7 mouse cellular contexts compared by ENCODE assay signal in the genomic region with DNA sequence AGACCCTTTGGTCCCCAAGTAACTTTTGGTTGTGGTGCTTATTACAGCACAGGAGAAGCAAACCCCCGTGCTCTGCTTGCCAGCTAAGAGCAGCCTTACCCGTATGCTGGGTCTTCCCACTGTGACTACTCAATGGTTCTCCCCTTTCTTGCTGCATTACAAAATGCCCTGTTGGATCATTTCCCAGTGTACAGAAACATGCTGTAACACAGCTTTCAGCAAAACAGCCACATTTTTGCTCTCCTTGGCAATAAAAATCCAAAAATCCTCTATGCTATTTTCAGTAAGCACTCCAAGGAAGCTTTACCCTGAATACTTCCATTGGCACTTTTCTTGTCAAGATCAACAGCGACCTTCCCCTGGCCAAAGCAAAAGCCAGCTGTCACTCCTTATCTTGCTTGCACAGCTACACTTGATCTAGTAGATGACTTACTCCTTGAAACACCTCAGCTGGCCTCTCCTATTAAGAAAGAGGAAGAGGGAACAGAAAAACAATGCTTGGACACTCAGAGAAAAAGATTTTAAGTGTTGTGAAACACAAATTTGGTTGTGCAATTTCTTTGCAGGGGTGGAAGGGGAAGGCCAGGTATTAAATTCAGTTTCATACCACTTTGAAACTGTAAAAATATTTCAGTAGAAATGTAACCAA. TPM values are rescaled to one million over a fixed set of nuclear protein-coding genes. Genes with fewer than 3 reads are reported as not detected.
A peak's percentile ranks its signal among the peaks of the same experiment; 100 is the strongest.
DNase-seq lines count a peak whose midpoint lies in the region; ATAC-seq and TF ChIP-seq lines count a peak whose summit lies in the region.

No protein-coding gene starts in this region.

- 38% methylated on average over 3 of the region's 3 CpGs for WGBS in embryonic facial prominence, embryonic 15.5 days
- WGBS in hindbrain, postnatal 0 days, result 41% methylated on average over 3 of the region's 3 CpGs
- 35% methylated on average over 3 of the region's 3 CpGs for WGBS in lung, embryonic 14.5 days
- 52% methylated on average over 3 of the region's 3 CpGs for WGBS in stomach, embryonic 14.5 days

- no peaks in the 10 kb centered on the region for H3K9me3 ChIP-seq in embryonic facial prominence, embryonic 15.5 days (replicated peaks)
- H3K9me3 ChIP-seq in hindbrain, postnatal 0 days (ENCODE audit: low read length), result no peaks in the 10 kb centered on the region
- no peaks in the 10 kb centered on the region for H3K9me3 ChIP-seq in lung, embryonic 14.5 days (ENCODE audit: low read depth, low read length)
- no peaks in the 10 kb centered on the region for H3K9me3 ChIP-seq in stomach, embryonic 14.5 days (ENCODE audit: control insufficient read depth, low read depth, low read length)

- no peak for ATAC-seq in embryonic facial prominence, embryonic 15.5 days (ENCODE audit: insufficient number of reproducible peaks, low FRiP score, low TSS enrichment, low read depth)
- no peak for ATAC-seq in hindbrain, postnatal 0 days
- ATAC-seq in lung, embryonic 14.5 days (ENCODE audit: insufficient read depth), result no peak
- ATAC-seq in stomach, embryonic 14.5 days (ENCODE audit: insufficient number of reproducible peaks, insufficient read depth, low FRiP score, low read depth), result no peak

- no peaks in the 10 kb centered on the region for H3K27me3 ChIP-seq in testis, adult 2 months (ENCODE audit: control insufficient read depth, insufficient read depth, low read length)
- no peaks in the 10 kb centered on the region for H3K27me3 ChIP-seq in embryonic facial prominence, embryonic 15.5 days
- H3K27me3 ChIP-seq in hindbrain, postnatal 0 days (ENCODE audit: insufficient read depth, low read length), result no peaks in the 10 kb centered on the region
- no peaks in the 10 kb centered on the region for H3K27me3 ChIP-seq in lung, embryonic 14.5 days (ENCODE audit: insufficient read depth, low read length)
- H3K27me3 ChIP-seq in stomach, embryonic 14.5 days (ENCODE audit: control insufficient read depth, insufficient read depth, low read length), result no peaks in the 10 kb centered on the region

- TF ChIP-seq CTCF in testis, adult 2 months (IDR thresholded peaks at IDR 0.05; ENCODE audit: control insufficient read depth, insufficient read depth, insufficient replicate concordance, low read depth, low read length), result no peak
- no peak for TF ChIP-seq CTCF in hindbrain, postnatal 0 days (IDR thresholded peaks at IDR 0.05; ENCODE audit: low read depth)
- no peak for TF ChIP-seq CTCF in lung, embryonic 14.5 days (IDR thresholded peaks at IDR 0.05; ENCODE audit: low read depth)

- H3K9ac ChIP-seq in embryonic facial prominence, embryonic 15.5 days, result no peak overlapping the region
- H3K9ac ChIP-seq in hindbrain, postnatal 0 days (replicated peaks; ENCODE audit: low read length), result no peak overlapping the region; the same call in 1 of the 2 replicates
- H3K9ac ChIP-seq in lung, embryonic 14.5 days, result peak overlapping the region; percentile 28
- H3K9ac ChIP-seq in stomach, embryonic 14.5 days (replicated peaks; ENCODE audit: low read depth, low read length), result 0 out of 2 replicates have a peak overlapping the region, but pooled peaks have one; percentile 25

- H3K4me2 ChIP-seq in embryonic facial prominence, embryonic 15.5 days (replicated peaks), result peak overlapping the region; percentile 55
- peak overlapping the region; percentile 59 for H3K4me2 ChIP-seq in hindbrain, postnatal 0 days (ENCODE audit: low read depth, low read length)
- peak overlapping the region; percentile 76 for H3K4me2 ChIP-seq in lung, embryonic 14.5 days
- H3K4me2 ChIP-seq in stomach, embryonic 14.5 days (replicated peaks; ENCODE audit: low read depth, low read length), result peak overlapping the region; percentile 52

- no peaks in the 10 kb centered on the region; the same call in 1 of the 2 replicates for H3K4me1 ChIP-seq in testis, adult 2 months (ENCODE audit: control insufficient read depth, insufficient read depth, low read length)
- peaks cover 17% of the 10 kb centered on the region for H3K4me1 ChIP-seq in embryonic facial prominence, embryonic 15.5 days
- peaks cover 13% of the 10 kb centered on the region for H3K4me1 ChIP-seq in hindbrain, postnatal 0 days (ENCODE audit: insufficient read depth, low read length)
- H3K4me1 ChIP-seq in lung, embryonic 14.5 days (ENCODE audit: insufficient read depth), result peaks cover 7% of the 10 kb centered on the region; the same call in 1 of the 2 replicates
- H3K4me1 ChIP-seq in stomach, embryonic 14.5 days (ENCODE audit: control insufficient read depth, insufficient read depth, low read length), result peaks cover 20% of the 10 kb centered on the region

- no peak for DNase-seq in testis, postnatal 10 days (ENCODE audit: low spot score)
- no peak for DNase-seq in hindbrain, postnatal 0 days (ENCODE audit: low spot score)
- DNase-seq in lung, embryonic 14.5 days, result peak; percentile 53
- no peak for DNase-seq in urinary bladder, postnatal 25 days (ENCODE audit: low spot score)

- TF ChIP-seq POLR2A in testis, adult 2 months (IDR thresholded peaks at IDR 0.05; ENCODE audit: control insufficient read depth, low read depth, low read length), result no peak

- no peaks in the 10 kb centered on the region; the same call in 1 of the 2 replicates for H3K36me3 ChIP-seq in testis, adult 2 months (ENCODE audit: control insufficient read depth, insufficient read depth, low read length)
- H3K36me3 ChIP-seq in embryonic facial prominence, embryonic 15.5 days, result peaks cover 14% of the 10 kb centered on the region
- peaks cover 7% of the 10 kb centered on the region; the same call in 1 of the 2 replicates for H3K36me3 ChIP-seq in hindbrain, postnatal 0 days (ENCODE audit: insufficient read depth, low read length)
- H3K36me3 ChIP-seq in lung, embryonic 14.5 days (ENCODE audit: insufficient read depth), result peaks cover 19% of the 10 kb centered on the region
- peaks cover 11% of the 10 kb centered on the region for H3K36me3 ChIP-seq in stomach, embryonic 14.5 days (ENCODE audit: control insufficient read depth, insufficient read depth, low read length)

- peak overlapping the region; percentile 39; the same call in 1 of the 2 replicates for H3K27ac ChIP-seq in testis, adult 2 months (ENCODE audit: control insufficient read depth, insufficient read depth, low read depth, low read length)
- peak overlapping the region; percentile 99 for H3K27ac ChIP-seq in embryonic facial prominence, embryonic 15.5 days (replicated peaks)
- no peak overlapping the region; the same call in 1 of the 2 replicates for H3K27ac ChIP-seq in hindbrain, postnatal 0 days
- peak overlapping the region; percentile 60 for H3K27ac ChIP-seq in lung, embryonic 14.5 days (ENCODE audit: low read depth)
- peak overlapping the region; percentile 33; the same call in 1 of the 2 replicates for H3K27ac ChIP-seq in stomach, embryonic 14.5 days (ENCODE audit: low read length)

- H3K4me3 ChIP-seq in testis, adult 2 months (ENCODE audit: control insufficient read depth, low read depth, low read length), result no peak overlapping the region
- peak overlapping the region; percentile 68 for H3K4me3 ChIP-seq in embryonic facial prominence, embryonic 15.5 days (replicated peaks)
- H3K4me3 ChIP-seq in hindbrain, postnatal 0 days (ENCODE audit: low read length), result peak overlapping the region; percentile 55; the same call in 1 of the 2 replicates
- peak overlapping the region; percentile 80 for H3K4me3 ChIP-seq in lung, embryonic 14.5 days (ENCODE audit: low read depth, low read length)
- peak overlapping the region; percentile 68 for H3K4me3 ChIP-seq in stomach, embryonic 14.5 days (ENCODE audit: low read depth, low read length)

RNA-seq across cellular contexts. Expression of a gene that starts 2.1 kb away (rescaled TPM):
- 26.3 and 31.0 TPM in 2 replicates for polyA plus RNA-seq in testis, adult 2 months (2012; rRNA removed)
- 79.8 and 83.6 TPM in 2 replicates for polyA plus RNA-seq in embryonic facial prominence, embryonic 15.5 days (2015; fragmentation: Nextera tagmentation; extraction: Ambion mirVana)
- total RNA-seq in hindbrain, postnatal 0 days (2014; rRNA removed), result 23.2 and 35.6 TPM in 2 replicates
- polyA plus RNA-seq in hindbrain, postnatal 0 days (2015; fragmentation: Nextera tagmentation; extraction: Ambion mirVana), result 76.6 and 81.2 TPM in 2 replicates
- polyA plus RNA-seq in lung, embryonic 14.5 days (2014; fragmentation: Nextera tagmentation; extraction: Ambion mirVana), result 48.1 and 49.8 TPM in 2 replicates
- 68.1 and 68.3 TPM in 2 replicates for polyA plus RNA-seq in stomach, embryonic 14.5 days (2014; fragmentation: Nextera tagmentation; extraction: Ambion mirVana)

RNA-seq across cellular contexts. Expression of a gene that starts 26.5 kb away (rescaled TPM):
- 1.0 and 2.1 TPM in 2 replicates for polyA plus RNA-seq in testis, adult 2 months (2012; rRNA removed)
- polyA plus RNA-seq in embryonic facial prominence, embryonic 15.5 days (2015; fragmentation: Nextera tagmentation; extraction: Ambion mirVana), result 0.60 TPM in 1 of 2 replicates, not detected in the other
- total RNA-seq in hindbrain, postnatal 0 days (2014; rRNA removed), result 1.2 TPM in 1 of 2 replicates, not detected in the other
- 0.66 and 1.1 TPM in 2 replicates for polyA plus RNA-seq in hindbrain, postnatal 0 days (2015; fragmentation: Nextera tagmentation; extraction: Ambion mirVana)
- polyA plus RNA-seq in lung, embryonic 14.5 days (2014; fragmentation: Nextera tagmentation; extraction: Ambion mirVana), result not detected in 2 replicates
- not detected in 2 replicates for polyA plus RNA-seq in stomach, embryonic 14.5 days (2014; fragmentation: Nextera tagmentation; extraction: Ambion mirVana)

Comparison
In these comparisons a context has a peak if more than half of its experiments do, and no peak if none do; other contexts are left out.
1. H3K9ac ChIP-seq: peak in lung, embryonic 14.5 days (single experiment) and stomach, embryonic 14.5 days (single experiment); none in embryonic facial prominence, embryonic 15.5 days (single experiment) and hindbrain, postnatal 0 days (single experiment).
2. Peak in every context shown above with its lines, with median percentiles within 50 percentile points of each other: H3K4me2 ChIP-seq.